ENCODE assay signal across 26 mouse cellular contexts in the genomic region with DNA sequence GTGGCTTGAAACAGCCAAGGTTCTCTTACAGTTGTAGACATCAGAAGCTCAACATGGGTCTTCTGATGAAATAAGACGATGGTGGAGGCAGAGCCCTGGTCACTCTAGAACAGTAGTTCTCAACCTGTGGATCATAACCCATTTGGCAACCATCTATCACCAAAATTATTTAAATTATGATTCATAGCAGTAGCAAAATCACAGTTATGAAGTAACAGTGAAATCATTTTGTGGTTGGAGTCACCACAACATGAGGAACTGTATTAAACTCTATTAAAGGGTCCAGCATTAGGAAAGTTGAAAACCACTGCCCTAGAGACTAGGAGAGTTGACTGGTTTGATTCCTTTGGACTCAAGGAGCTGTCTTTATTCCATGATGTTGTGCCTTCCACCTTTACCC.
"Had no signal": no experiment of that assay in that cellular context is flagged by ENCODE, and none has a peak within 500 bp of the region (broad histone marks: within the 10 kb centered on the region; RNA-seq: fewer than 3 reads in every experiment).

No protein-coding gene starts in this region.

- H3K27me3 ChIP-seq: heart, embryonic 13.5 days; heart, embryonic 15.5 days; hindbrain, embryonic 13.5 days; hindbrain, embryonic 15.5 days; kidney, embryonic 15.5 days; limb, embryonic 13.5 days; limb, embryonic 15.5 days; liver, embryonic 12.5 days had no signal

- H3K4me2 ChIP-seq: heart, embryonic 11.5 days; heart, embryonic 13.5 days; heart, embryonic 15.5 days; hindbrain, embryonic 13.5 days; hindbrain, embryonic 15.5 days; kidney, embryonic 15.5 days; limb, embryonic 13.5 days; limb, embryonic 15.5 days; liver, embryonic 12.5 days had no signal

- H3K27ac ChIP-seq: heart, adult 2 months; heart, embryonic 13.5 days; heart, embryonic 15.5 days; hindbrain, embryonic 13.5 days; hindbrain, embryonic 15.5 days; hindbrain, postnatal 0 days; kidney, embryonic 15.5 days; kidney, postnatal 0 days; limb, embryonic 13.5 days; limb, embryonic 15.5 days; liver, embryonic 12.5 days; liver, embryonic 14.5 days had no signal

- H3K9me3 ChIP-seq: heart, embryonic 13.5 days; heart, embryonic 15.5 days; hindbrain, embryonic 13.5 days; hindbrain, embryonic 15.5 days; kidney, embryonic 15.5 days; limb, embryonic 13.5 days; limb, embryonic 15.5 days; liver, embryonic 12.5 days had no signal

- H3K4me1 ChIP-seq: hindbrain, embryonic 15.5 days; kidney, embryonic 15.5 days; limb, embryonic 13.5 days; liver, embryonic 12.5 days had no signal

- H3K36me3 ChIP-seq: heart, embryonic 13.5 days; heart, embryonic 15.5 days; hindbrain, embryonic 13.5 days; hindbrain, embryonic 15.5 days; kidney, embryonic 15.5 days; limb, embryonic 13.5 days; limb, embryonic 15.5 days; liver, embryonic 12.5 days had no signal

- ATAC-seq: hindbrain, postnatal 0 days; intestine, embryonic 16.5 days; liver, embryonic 12.5 days had no signal

- H3K9ac ChIP-seq: heart, embryonic 13.5 days; heart, embryonic 15.5 days; hindbrain, embryonic 13.5 days; hindbrain, embryonic 15.5 days; kidney, embryonic 15.5 days; limb, embryonic 13.5 days; limb, embryonic 15.5 days; liver, embryonic 12.5 days; liver, embryonic 14.5 days had no signal

- H3K4me3 ChIP-seq: heart, adult 2 months; heart, embryonic 13.5 days; heart, embryonic 15.5 days; hindbrain, embryonic 13.5 days; hindbrain, embryonic 15.5 days; kidney, embryonic 15.5 days; limb, embryonic 13.5 days; limb, embryonic 15.5 days; liver, embryonic 12.5 days had no signal

- DNase-seq: gastrocnemius, postnatal 10 days; gastrocnemius, postnatal 25 days; heart, adult 2 months; heart, postnatal 14 days; heart, postnatal 36 days; kidney, adult 11 months; kidney, adult 2 months; kidney, adult 9 months; kidney, postnatal 14 days; kidney, postnatal 36 days; layer of hippocampus, adult 9-11 months; layer of hippocampus, postnatal 36 days; left cerebral cortex, postnatal 4 days had no signal
